Mouse (Mus musculus) cerebellum, adult 2 months (tissue): ENCODE data around the gene Gstk1.

Experiments
- CTCF ChIP-seq: fragments of 200-500 bp; IDR thresholded peaks from 2 replicates; pipeline ENCODE4 v1.5.1; 2011; ENCODE audit warnings: low read depth, mild to moderate bottlenecking, control low read depth, low read length, moderate library complexity, borderline replicate concordance; ENCODE audit not compliant: insufficient read depth
- POLR2A ChIP-seq: fragments of 200-500 bp; IDR thresholded peaks from 2 replicates; pipeline ENCODE4 v1.6.1; 2011; ENCODE audit warnings: low read length, control low read depth, borderline replicate concordance; ENCODE audit not compliant: insufficient read depth

- TF ChIP-seq CTCF (peak; percentile 94), POLR2A (peak; percentile 77)
Measured at GRCm38 (mm10) chr6:42264626-42265312, 19.0 kb downstream of the Gstk1 start, which contains the start of gene Casp2.
